7 mouse cellular contexts compared by ENCODE assay signal in the genomic region with DNA sequence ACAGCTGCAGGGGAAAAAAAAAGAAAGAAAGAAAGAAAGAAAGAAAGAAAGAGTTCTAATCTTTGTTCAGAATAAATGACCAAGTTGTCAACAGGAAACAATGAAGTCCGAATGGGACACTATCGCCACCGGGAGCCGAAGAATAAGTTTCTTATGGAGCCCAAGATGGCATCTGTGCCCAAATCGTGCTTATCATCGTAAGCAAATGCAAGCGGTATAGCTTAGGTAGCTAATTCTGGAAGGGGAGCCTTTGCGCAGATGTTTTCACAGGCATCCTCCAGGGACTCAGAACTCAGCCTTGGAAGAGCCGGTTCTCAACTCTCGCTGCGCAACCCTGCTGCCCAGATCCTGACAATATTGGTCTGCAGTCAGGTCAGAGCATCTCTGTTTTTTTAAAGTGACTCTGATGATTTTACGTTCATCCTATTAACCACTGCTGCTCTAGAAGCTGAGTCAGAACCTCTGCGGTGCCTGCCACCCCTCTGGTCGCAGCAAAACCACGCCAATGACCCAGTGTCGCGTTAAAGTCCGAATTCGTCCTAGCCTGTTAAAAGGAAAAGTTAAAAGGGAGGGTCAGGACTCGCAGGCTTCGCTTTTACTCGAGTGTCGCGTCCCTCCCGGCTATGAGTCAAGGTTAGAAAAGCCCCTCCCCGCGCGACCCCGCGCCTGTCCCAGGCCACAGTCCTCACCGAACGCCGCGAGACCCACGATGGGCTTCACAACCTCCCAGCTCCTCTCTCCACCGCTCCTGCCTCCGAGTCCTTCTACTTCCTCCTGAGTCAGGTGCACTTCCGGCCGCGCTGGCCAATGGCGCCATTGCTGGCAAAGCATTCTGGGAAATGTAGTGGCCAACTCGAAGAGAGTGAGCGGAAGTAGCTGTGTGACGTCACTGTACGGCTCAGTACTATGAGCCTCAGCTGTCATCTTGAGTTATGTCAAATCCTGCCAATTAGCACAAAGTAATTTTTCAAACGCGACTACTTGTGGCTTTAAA. TPM values are rescaled to one million over a fixed set of nuclear protein-coding genes. Genes with fewer than 3 reads are reported as not detected.
DNase-seq lines count a peak whose midpoint lies in the region; ATAC-seq lines count a peak whose summit lies in the region.

A gene (minus strand): TSS at position 776 of the 994 bp plus-strand sequence.

- 4% methylated on average over 47 of the region's 47 CpGs for WGBS in intestine, embryonic 15.5 days
- 4% methylated on average over 47 of the region's 47 CpGs for WGBS in midbrain, embryonic 10.5 days

- peak; percentile 97 for DNase-seq in adrenal gland, adult 2 months
- peak; percentile 92 for DNase-seq in embryo, embryonic 11.5 days (ENCODE audit: low read depth, low spot score)
- DNase-seq in gastrocnemius, postnatal 36 days, result peak; percentile 91 to 97
- peak; percentile 98 to 99 for DNase-seq in left cerebral cortex, postnatal 25 days (ENCODE audit: low spot score in 2 of 2)
- DNase-seq in midbrain, embryonic 10.5 days (ENCODE audit: low spot score), result peak; percentile 95
- peak; percentile 93 for DNase-seq in right cerebral cortex, postnatal 4 days

- peak; percentile 100 for ATAC-seq in intestine, embryonic 15.5 days

- peaks cover 9% of the 10 kb centered on the region; the same call in 1 of the 2 replicates for H3K4me1 ChIP-seq in intestine, embryonic 15.5 days (replicated peaks)
- H3K4me1 ChIP-seq in midbrain, embryonic 10.5 days, result peaks cover 9% of the 10 kb centered on the region

- H3K27me3 ChIP-seq in intestine, embryonic 15.5 days (replicated peaks), result no peaks in the 10 kb centered on the region
- no peaks in the 10 kb centered on the region for H3K27me3 ChIP-seq in midbrain, embryonic 10.5 days (ENCODE audit: low read depth, poor library complexity, severe bottlenecking)

- peak within 1 kb of the TSS; percentile 78 for H3K4me2 ChIP-seq in intestine, embryonic 15.5 days (replicated peaks)

- no peaks in the 10 kb centered on the region for H3K9me3 ChIP-seq in intestine, embryonic 15.5 days
- no peaks in the 10 kb centered on the region for H3K9me3 ChIP-seq in midbrain, embryonic 10.5 days (replicated peaks)

- peak within 1 kb of the TSS; percentile 57 for H3K9ac ChIP-seq in intestine, embryonic 15.5 days

- intact Hi-C loops in gastrocnemius, postnatal 36 days (cut with DNase I), result loop anchor here (5.0 kb wide), 1 partner anchor 65 kb away; a partner anchor contains a TSS
- intact Hi-C loops in left cerebral cortex, postnatal 25 days (cut with DNase I), result no loop called here

- H3K4me3 ChIP-seq in intestine, embryonic 15.5 days (replicated peaks), result peak within 1 kb of the TSS; percentile 66
- peak within 1 kb of the TSS; percentile 84 for H3K4me3 ChIP-seq in midbrain, embryonic 10.5 days

- H3K36me3 ChIP-seq in intestine, embryonic 15.5 days, result peaks cover 5% of the 10 kb centered on the region
- H3K36me3 ChIP-seq in midbrain, embryonic 10.5 days, result peaks cover 26% of the 10 kb centered on the region

- H3K27ac ChIP-seq in intestine, embryonic 15.5 days, result no peak within 1 kb of the TSS
- H3K27ac ChIP-seq in midbrain, embryonic 10.5 days (replicated peaks), result peak within 1 kb of the TSS; percentile 80

RNA-seq across cellular contexts. Expression of the gene that starts here (rescaled TPM):
- total RNA-seq in adrenal gland, adult 2 months (2021), result 10 to 100 TPM; 53.5 to 59.2 TPM
- 3.0 and 3.8 TPM in 2 replicates for polyA plus RNA-seq in adrenal gland, adult 2 months (2012; rRNA removed)
- 10 to 100 TPM; 52.3 to 52.7 TPM for total RNA-seq in gastrocnemius, postnatal 36 days (2021)
- 56.6 and 62.6 TPM in 2 replicates for polyA plus RNA-seq in intestine, embryonic 15.5 days (2015; fragmentation: Nextera tagmentation; extraction: Ambion mirVana)
- 10 to 100 TPM; 53.8 to 54.7 TPM for total RNA-seq in left cerebral cortex, postnatal 25 days (2021)
- 83.0 and 85.7 TPM in 2 replicates for polyA plus RNA-seq in midbrain, embryonic 10.5 days (2016; fragmentation: Nextera tagmentation; extraction: Ambion mirVana)

Comparison
In these comparisons a context has a peak if more than half of its experiments do, and no peak if none do; other contexts are left out.
1. RNA of the gene that starts here (polyA plus RNA-seq): 83.0 to 85.7 TPM in midbrain, embryonic 10.5 days and 56.6 to 62.6 TPM in intestine, embryonic 15.5 days; 3.0 to 3.8 TPM in adrenal gland, adult 2 months; every median in the first group is over 10 times any median in the second.
2. Peak in every context shown above with its lines, with median percentiles within 50 percentile points of each other: DNase-seq.